Mouse (Mus musculus) neural tube, embryonic 14.5 days (tissue): ENCODE measurements around the gene Hsp90ab1. TPM values are rescaled to one million over a fixed set of nuclear protein-coding genes. Genes with fewer than 3 reads are reported as not detected.

Source experiments
- ATAC-seq: fragments of 200-750 bp; cut with Nextera tagmentation; 2 replicates; pipeline ENCODE4 v1.8.0; 2017; ENCODE audit warnings: low read depth, mild to moderate bottlenecking, moderate TSS enrichment, moderate library complexity
- H3K27ac ChIP-seq: fragments of 300-500 bp; sonication (generic); 2 replicates; pipeline ENCODE4 v1.5.1; 2014; ENCODE audit warnings: low read depth, mild to moderate bottlenecking, control low read depth, low read length, moderate library complexity, mixed read lengths
- H3K27me3 ChIP-seq: fragments of 300-500 bp; sonication (generic); 2 replicates; pipeline ENCODE4 v1.6.1; 2014; ENCODE audit warnings: low read length; ENCODE audit not compliant: control insufficient read depth, insufficient read depth
- H3K36me3 ChIP-seq: fragments of 300-500 bp; sonication (generic); 2 replicates; pipeline ENCODE4 v1.6.1; 2014; ENCODE audit warnings: low read length, mixed read lengths; ENCODE audit not compliant: control insufficient read depth, insufficient read depth
- H3K4me1 ChIP-seq: fragments of 300-500 bp; sonication (generic); 2 replicates; pipeline ENCODE4 v1.6.1; 2014; ENCODE audit warnings: low read length; ENCODE audit not compliant: control insufficient read depth, insufficient read depth
- H3K4me2 ChIP-seq: fragments of 300-500 bp; sonication (generic); 2 replicates; pipeline ENCODE4 v1.6.1; 2014; ENCODE audit warnings: mild to moderate bottlenecking, low read depth, low read length, control low read depth
- H3K4me3 ChIP-seq: fragments of 300-500 bp; sonication (generic); 2 replicates; pipeline ENCODE4 v1.5.1; 2014; ENCODE audit warnings: low read depth, low read length, control low read depth, mixed read lengths
- H3K9ac ChIP-seq: fragments of 300-500 bp; sonication (generic); replicated peaks from 2 replicates; pipeline ENCODE4 v1.6.1; 2014; ENCODE audit warnings: low read depth, mild to moderate bottlenecking, control low read depth, low read length, mixed read lengths
- H3K9me3 ChIP-seq: fragments of 300-500 bp; sonication (generic); 2 replicates; pipeline ENCODE4 v1.6.1; 2016; ENCODE audit warnings: low read length; ENCODE audit not compliant: control insufficient read depth
- WGBS: fragments of 180-500 bp; shearing (Covaris S2); extraction: QIAGEN DNeasy Blood & Tissue Kit; methylation state at CpG from one replicate; pipeline ENCODE4 v1.1.7; 2014; 5-methylcytosine and 5-hydroxymethylcytosine counted together
- polyA plus RNA-seq: library from polyadenylated mRNA; unstranded; fragments of >200 nt; fragmentation: Nextera tagmentation; extraction: Ambion mirVana; gene quantifications from 2 replicates; pipeline ENCODE4 v1.2.1, GENCODE M21; 2014

Gene Hsp90ab1
- polyA plus RNA-seq, 1 experiment from 2014 or later = 1,278 TPM

DNA sequence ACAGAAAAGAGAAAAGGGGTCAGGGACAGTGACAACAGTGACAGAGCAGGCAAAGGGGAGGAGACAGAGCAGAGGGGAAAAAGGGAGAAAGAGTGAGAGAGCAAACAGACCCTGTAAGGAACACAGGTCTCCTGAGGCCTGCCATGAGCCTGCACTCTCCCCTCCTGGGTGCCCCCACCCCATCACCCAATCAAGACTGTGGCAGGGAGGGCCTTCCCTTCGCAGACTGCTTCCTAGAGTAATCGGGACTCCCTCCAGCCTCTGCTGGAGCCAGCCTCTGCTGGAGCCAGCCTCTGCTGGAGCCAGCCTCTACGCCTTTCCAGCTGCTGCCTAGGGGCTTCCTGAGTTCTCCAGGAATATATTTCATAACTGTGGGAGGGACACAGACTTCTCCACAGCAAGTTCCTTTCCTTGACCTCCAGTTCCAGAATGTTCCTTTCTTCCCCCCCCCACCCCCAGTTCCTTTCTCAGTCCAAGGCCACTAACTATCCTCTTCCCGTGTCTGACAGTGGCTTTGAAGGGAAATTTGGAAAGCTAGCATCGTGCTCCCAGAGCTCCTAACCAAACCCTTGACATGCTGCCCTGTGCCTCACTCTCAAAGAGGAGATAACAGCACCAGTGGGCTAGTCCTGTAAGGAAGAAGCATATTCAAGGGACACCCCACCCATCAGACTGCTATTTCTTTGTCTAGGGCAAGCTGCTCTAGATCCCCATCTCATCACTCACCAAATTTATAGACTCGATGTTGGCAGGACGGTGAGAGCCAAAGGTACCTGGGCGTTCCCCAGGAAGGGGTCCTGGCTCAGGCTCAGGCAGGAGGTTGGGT is 19.7 kb upstream of the Hsp90ab1 start:
- Histone ChIP-seq H3K4me2 (no peak overlapping the region), H3K9ac (no peak overlapping the region), H3K27me3 (no peaks in the 10 kb centered on the region), H3K27ac (no peak overlapping the region), H3K4me1 (peaks cover 31% of the 10 kb centered on the region), H3K9me3 (no peaks in the 10 kb centered on the region), H3K4me3 (no peak overlapping the region), H3K36me3 (no peaks in the 10 kb centered on the region)
- ATAC-seq = no peak
- 60% methylated on average over 8 of the region's 8 CpGs for WGBS

DNA sequence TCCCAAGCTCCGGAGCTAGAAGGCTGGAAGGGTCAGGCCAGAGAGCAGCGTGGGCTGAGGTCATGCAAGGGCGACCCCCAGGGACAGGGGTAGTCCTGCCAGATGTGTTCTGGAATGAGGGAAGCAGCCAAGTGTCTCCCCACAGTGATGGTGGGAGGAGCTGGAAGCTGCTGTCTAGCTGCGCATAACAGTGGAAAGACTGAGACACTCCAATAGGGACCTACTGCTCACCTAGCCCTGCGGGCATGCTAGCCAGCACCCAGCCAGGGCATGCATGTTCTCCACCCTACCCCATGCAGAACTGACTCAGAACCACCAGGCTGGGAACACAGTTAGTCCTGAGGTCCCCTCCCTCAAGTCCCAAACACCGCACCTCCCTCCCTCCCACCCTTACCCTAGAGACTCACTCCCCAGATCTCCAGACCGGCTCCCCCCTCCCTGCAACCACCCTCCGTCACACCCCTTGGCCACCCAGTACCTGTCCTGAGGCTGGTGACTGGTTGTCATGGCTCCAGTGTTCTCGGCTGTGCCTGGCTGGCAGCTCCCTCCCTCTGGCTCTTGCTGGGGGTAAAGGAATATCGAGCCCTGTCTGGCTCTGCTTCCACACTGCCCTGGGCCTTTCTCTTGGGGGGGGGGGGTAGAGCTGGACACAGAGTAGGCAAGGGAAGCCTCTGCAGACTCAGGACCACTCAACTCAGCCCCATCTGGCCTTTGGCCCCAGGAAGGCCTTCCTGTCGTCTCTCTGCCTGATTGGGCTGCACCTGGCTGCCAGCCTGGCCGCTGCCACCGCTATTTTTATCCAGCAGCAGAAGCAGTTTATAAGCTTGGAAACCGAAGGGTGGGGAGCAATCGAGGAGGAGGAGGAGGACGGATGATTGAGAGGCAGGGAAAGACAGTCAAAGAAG is 18.9 kb upstream of the Hsp90ab1 start:
- no peak for ATAC-seq
- no peak overlapping the region for H3K4me2 ChIP-seq
- H3K4me1 ChIP-seq = peaks cover 29% of the 10 kb centered on the region
- H3K27ac ChIP-seq = no peak overlapping the region
- no peak overlapping the region for H3K4me3 ChIP-seq
- no peaks in the 10 kb centered on the region for H3K27me3 ChIP-seq
- H3K36me3 ChIP-seq = no peaks in the 10 kb centered on the region
- no peak overlapping the region for H3K9ac ChIP-seq
- no peaks in the 10 kb centered on the region for H3K9me3 ChIP-seq
- WGBS = 56% methylated on average over 16 of the region's 16 CpGs

DNA sequence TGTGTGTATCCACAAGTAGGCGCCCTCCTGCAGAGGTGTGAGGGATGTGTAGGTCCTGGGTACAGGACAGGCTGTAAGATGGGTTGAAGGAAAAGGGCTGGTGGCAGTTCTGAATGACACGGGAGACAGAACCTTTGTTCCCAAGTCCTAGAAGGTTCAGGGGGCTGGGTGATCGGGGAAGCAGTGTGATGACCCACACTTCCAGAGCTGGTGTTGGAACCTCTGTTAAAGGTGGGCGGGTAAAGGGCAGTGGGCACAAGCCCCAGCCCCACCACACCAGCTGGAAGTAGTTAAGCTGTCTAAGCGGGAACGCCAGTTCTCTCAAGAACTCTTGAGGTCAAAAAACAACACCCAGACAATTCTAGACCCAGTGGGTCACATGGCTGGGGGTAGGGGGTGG is 17.3 kb upstream of the Hsp90ab1 start:
- no peaks in the 10 kb centered on the region for H3K9me3 ChIP-seq
- 84% methylated on average over 6 of the region's 6 CpGs for WGBS
- no peak overlapping the region for H3K9ac ChIP-seq
- H3K4me2 ChIP-seq = no peak overlapping the region
- ATAC-seq = no peak
- H3K4me3 ChIP-seq = no peak overlapping the region
- H3K27ac ChIP-seq = no peak overlapping the region
- H3K36me3 ChIP-seq = no peaks in the 10 kb centered on the region
- H3K4me1 ChIP-seq = peaks cover 18% of the 10 kb centered on the region
- no peaks in the 10 kb centered on the region for H3K27me3 ChIP-seq

DNA sequence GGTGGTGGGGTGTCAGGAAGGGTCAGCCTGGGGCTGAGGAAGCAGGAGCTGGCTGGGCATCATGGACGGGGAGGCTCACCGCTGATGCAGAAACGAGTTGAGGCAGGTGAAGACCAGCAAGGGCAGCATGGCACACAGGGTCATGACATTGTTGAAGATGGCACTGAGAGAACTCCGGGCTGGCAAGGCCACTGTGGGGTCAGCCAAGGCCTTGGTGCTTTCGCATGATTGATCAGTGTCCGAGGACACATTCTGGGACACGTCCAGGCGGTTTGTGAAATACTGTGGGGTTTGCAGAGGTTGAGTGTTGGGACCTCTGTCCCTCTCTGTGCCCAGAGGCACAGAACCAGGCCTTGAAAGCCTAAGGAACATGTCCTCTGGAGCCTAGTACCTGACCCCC is 16.8 kb upstream of the Hsp90ab1 start:
- ATAC-seq = no peak
- WGBS = 94% methylated on average over 8 of the region's 8 CpGs
- H3K4me1 ChIP-seq = peaks cover 14% of the 10 kb centered on the region

DNA sequence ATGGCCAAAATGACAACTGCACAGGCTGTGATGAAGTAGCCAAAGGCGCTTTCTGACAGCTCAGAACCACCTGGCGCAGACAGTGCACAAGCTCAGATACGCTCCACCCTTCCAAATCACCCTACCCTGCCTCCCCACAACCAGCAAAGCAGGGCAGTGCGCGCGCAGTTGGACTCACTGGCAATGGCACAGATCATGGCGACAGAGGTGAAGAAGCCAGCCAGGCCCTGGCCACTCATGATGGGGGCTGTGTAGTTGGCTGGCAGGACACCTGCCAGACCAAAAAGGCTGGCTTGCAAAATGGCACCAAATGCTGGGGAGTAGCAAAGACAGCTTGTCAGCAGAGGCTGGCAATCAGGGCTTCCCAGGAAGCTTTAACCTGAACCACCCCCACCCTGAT is 16.2 kb upstream of the Hsp90ab1 start:
- no peaks in the 10 kb centered on the region for H3K27me3 ChIP-seq
- no peaks in the 10 kb centered on the region for H3K9me3 ChIP-seq
- WGBS = 98% methylated on average over 7 of the region's 7 CpGs
- no peaks in the 10 kb centered on the region for H3K36me3 ChIP-seq
- peaks cover 11% of the 10 kb centered on the region for H3K4me1 ChIP-seq
- no peak overlapping the region for H3K9ac ChIP-seq
- no peak overlapping the region for H3K4me2 ChIP-seq
- H3K27ac ChIP-seq = no peak overlapping the region
- ATAC-seq = no peak
- H3K4me3 ChIP-seq = no peak overlapping the region

More for the DNA sequence above, 16.8 kb upstream of the Hsp90ab1 start:
- Histone ChIP-seq H3K36me3 (no peaks in the 10 kb centered on the region), H3K4me3 (no peak overlapping the region), H3K27ac (no peak overlapping the region), H3K9ac (no peak overlapping the region), H3K4me2 (no peak overlapping the region), H3K9me3 (no peaks in the 10 kb centered on the region), H3K27me3 (no peaks in the 10 kb centered on the region)

DNA sequence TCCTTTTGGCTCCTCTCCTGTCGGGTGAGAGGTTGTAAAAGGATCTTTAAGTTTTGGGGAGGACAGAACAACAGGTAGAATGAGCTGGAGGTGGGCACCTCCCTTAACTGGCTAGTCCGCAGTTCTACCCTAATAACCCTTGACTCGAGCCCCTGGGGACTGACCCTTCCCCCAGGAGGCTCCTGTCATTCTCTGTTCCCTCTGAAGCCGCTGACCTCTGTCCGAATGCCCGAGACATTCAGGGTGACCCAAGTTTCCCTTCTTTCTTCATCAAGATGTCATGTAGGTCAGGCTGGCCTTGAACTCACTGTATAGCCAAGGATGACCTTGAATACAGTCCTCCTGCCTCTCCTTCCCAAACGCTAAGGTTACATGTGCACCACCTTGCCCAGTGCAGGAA is 15.3 kb upstream of the Hsp90ab1 start:
- no peak overlapping the region for H3K4me2 ChIP-seq
- H3K9ac ChIP-seq = no peak overlapping the region
- no peak overlapping the region for H3K4me3 ChIP-seq
- no peaks in the 10 kb centered on the region for H3K27me3 ChIP-seq
- no peak overlapping the region for H3K27ac ChIP-seq
- H3K4me1 ChIP-seq = peaks cover 9% of the 10 kb centered on the region; the same call in 1 of the 2 replicates
- H3K36me3 ChIP-seq = no peaks in the 10 kb centered on the region
- WGBS = 89% methylated on average over 7 of the region's 7 CpGs
- no peak for ATAC-seq
- no peaks in the 10 kb centered on the region for H3K9me3 ChIP-seq

DNA sequence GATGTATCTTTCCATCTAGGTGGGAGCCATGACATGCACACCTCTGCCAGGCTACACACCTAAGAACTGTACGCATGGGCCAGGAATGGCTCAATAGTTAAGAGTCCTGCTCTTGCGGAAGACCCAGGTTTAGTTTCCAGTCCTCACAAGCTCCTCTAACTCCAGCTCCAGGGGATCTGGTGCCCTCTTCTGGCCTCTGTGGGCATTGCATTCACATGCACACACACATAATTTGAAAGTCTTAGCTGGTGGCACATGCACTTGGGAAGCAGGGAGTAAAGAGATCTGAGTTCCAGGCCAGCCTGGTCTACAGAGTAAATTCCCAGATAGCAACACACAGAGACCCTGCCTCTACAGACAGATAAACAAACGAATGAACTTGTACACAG is 13.4 kb upstream of the Hsp90ab1 start:
- Histone ChIP-seq H3K36me3 (no peaks in the 10 kb centered on the region), H3K9me3 (no peaks in the 10 kb centered on the region), H3K27ac (no peak overlapping the region), H3K4me2 (no peak overlapping the region), H3K27me3 (no peaks in the 10 kb centered on the region), H3K4me1 (0 out of 2 replicates have a peak, but pooled peaks cover 3% of the 10 kb centered on the region), H3K4me3 (no peak overlapping the region), H3K9ac (no peak overlapping the region)
- WGBS = 100% methylated on average over 3 of the region's 3 CpGs
- ATAC-seq = no peak

DNA sequence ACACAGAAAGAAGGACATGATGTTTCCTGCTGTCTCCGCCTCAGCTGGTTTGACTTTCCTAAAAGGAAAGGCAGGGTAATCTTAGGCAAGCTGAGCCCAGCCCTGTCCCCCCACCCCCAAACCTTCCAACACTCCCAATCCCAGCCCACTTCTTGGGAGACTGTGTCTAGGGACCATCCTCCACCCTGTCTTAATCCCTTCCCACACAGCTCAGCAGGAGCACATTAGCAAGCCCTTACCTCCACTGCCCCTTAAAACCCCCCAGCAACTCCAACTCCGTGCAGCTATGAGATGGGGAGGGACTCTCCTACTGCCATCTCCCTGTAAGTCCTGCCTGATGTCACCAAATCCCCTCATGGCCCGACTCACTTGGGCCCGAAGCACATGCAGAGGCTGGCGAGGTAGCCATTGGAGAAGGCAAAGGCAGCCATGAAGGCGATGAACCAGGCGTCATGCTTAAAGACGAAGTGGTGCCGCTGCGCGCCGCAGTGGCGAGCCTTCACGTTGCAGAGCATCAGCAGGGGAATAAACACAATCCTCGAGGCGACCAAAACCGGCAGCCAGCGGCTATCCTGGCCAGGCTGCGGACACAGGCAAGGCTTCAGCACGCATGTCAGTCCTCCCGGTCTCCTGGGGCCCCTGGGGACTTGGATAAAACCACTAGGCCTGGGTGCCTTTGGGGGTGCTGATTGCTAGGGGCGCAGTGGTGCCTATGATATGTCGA is 12.8 kb upstream of the Hsp90ab1 start:
- H3K36me3 ChIP-seq = no peaks in the 10 kb centered on the region
- ATAC-seq = no peak
- no peaks in the 10 kb centered on the region for H3K27me3 ChIP-seq
- H3K27ac ChIP-seq = no peak overlapping the region
- H3K4me3 ChIP-seq = no peak overlapping the region
- no peaks in the 10 kb centered on the region for H3K9me3 ChIP-seq
- H3K9ac ChIP-seq = no peak overlapping the region
- 0 out of 2 replicates have a peak, but pooled peaks cover 3% of the 10 kb centered on the region for H3K4me1 ChIP-seq
- WGBS = 77% methylated on average over 23 of the region's 23 CpGs
- no peak overlapping the region for H3K4me2 ChIP-seq
